Mouse (Mus musculus) T-helper 1 cell (primary cell): ENCODE results near the gene Ccr10.
"Not testable (repeated sequence)": the region's sequence is repeated elsewhere in the genome, so short reads cannot be mapped to it uniquely, and the experiment has no call there.

Source experiments
- in situ Hi-C: fragments of 300-600 bp; cut with MboI, MseI; formaldehyde crosslinking; loops from one replicate; pipeline ENCODE4 v1.15.1; 2025; ENCODE audit warnings: high pct_unique_total_duplicates

Gene Ccr10

DNA sequence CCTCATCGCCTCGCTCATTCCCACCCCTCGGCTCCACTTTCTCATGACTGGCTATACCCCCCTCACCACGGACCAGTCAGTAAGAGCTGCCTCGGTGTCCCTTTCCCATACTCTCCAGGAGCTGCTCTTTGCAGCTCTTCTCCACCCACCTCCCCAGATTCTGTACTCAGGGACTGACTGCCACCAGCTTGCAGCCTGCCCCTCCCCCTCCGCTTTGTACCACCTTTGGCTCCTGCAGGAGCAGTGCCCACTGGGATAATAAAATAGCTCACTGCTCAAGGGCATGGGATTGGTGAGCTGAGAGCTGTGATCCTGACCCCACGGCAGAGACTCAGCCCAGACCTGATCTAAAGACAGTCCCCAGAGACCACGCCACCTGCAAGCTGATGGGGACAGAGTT, 50.7 kb downstream of the Ccr10 start:
- in situ Hi-C loops: not testable (repeated sequence)
